Mouse (Mus musculus): ENCODE results near the gene Apela. TPM values are rescaled to one million over a fixed set of nuclear protein-coding genes. Genes with fewer than 3 reads are reported as not detected.

Apela gene
- polyA plus RNA-seq, 1 experiment from 2014 or later = 1.1 TPM

GRCm38 (mm10) chr8:65053968-65054367 lies 16.8 kb upstream of the Apela start:
- Histone ChIP-seq H3K4me1 (replicated peaks; ENCODE audit: control insufficient read depth, insufficient read depth, low read length) (no peaks in the 10 kb centered on the region), H3K4me3 (ENCODE audit: low read depth, low read length) (no peak overlapping the region), H3K27ac (ENCODE audit: low read depth, low read length) (no peak overlapping the region), H3K4me2 (replicated peaks; ENCODE audit: low read depth) (no peak overlapping the region), H3K36me3 (ENCODE audit: control insufficient read depth, insufficient read depth) (no peaks in the 10 kb centered on the region), H3K9me3 (ENCODE audit: control insufficient read depth) (no peaks in the 10 kb centered on the region), H3K27me3 (replicated peaks; ENCODE audit: control insufficient read depth, insufficient read depth, low read length) (no peaks in the 10 kb centered on the region), H3K9ac (ENCODE audit: low read depth, low read length) (no peak overlapping the region)
- ATAC-seq = no peak
- 59% methylated on average over 5 of the region's 5 CpGs for WGBS
- no peak for TF ChIP-seq CTCF (IDR thresholded peaks at IDR 0.05; ENCODE audit: low read depth)

- no peak for TF ChIP-seq CTCF (IDR thresholded peaks at IDR 0.05; ENCODE audit: low read depth)
- Histone ChIP-seq H3K9ac (ENCODE audit: low read depth, low read length) (no peak overlapping the region), H3K36me3 (ENCODE audit: control insufficient read depth, insufficient read depth) (no peaks in the 10 kb centered on the region), H3K4me3 (ENCODE audit: low read depth, low read length) (no peak overlapping the region), H3K4me2 (replicated peaks; ENCODE audit: low read depth) (no peak overlapping the region), H3K27ac (ENCODE audit: low read depth, low read length) (no peak overlapping the region), H3K27me3 (replicated peaks; ENCODE audit: control insufficient read depth, insufficient read depth, low read length) (no peaks in the 10 kb centered on the region), H3K4me1 (replicated peaks; ENCODE audit: control insufficient read depth, insufficient read depth, low read length) (no peaks in the 10 kb centered on the region), H3K9me3 (ENCODE audit: control insufficient read depth) (no peaks in the 10 kb centered on the region)
- 83% methylated on average over 3 of the region's 3 CpGs for WGBS
- ATAC-seq = no peak
These were observed 16.4 kb upstream of the Apela start for GRCm38 (mm10) chr8:65053554-65053953.

- Histone ChIP-seq H3K27ac (ENCODE audit: low read depth, low read length) (no peak overlapping the region), H3K27me3 (replicated peaks; ENCODE audit: control insufficient read depth, insufficient read depth, low read length) (no peaks in the 10 kb centered on the region), H3K4me1 (replicated peaks; ENCODE audit: control insufficient read depth, insufficient read depth, low read length) (no peaks in the 10 kb centered on the region), H3K9me3 (ENCODE audit: control insufficient read depth) (no peaks in the 10 kb centered on the region), H3K9ac (ENCODE audit: low read depth, low read length) (no peak overlapping the region), H3K4me3 (ENCODE audit: low read depth, low read length) (no peak overlapping the region), H3K36me3 (ENCODE audit: control insufficient read depth, insufficient read depth) (no peaks in the 10 kb centered on the region), H3K4me2 (replicated peaks; ENCODE audit: low read depth) (no peak overlapping the region)
- 81% methylated on average over 4 of the region's 4 CpGs for WGBS
- no peak for TF ChIP-seq CTCF (IDR thresholded peaks at IDR 0.05; ENCODE audit: low read depth)
- ATAC-seq = no peak
These were observed 10.7 kb upstream of the Apela start for GRCm38 (mm10) chr8:65047801-65048200.

GRCm38 (mm10) chr8:65047193-65047592 lies 10.1 kb upstream of the Apela start:
- no peaks in the 10 kb centered on the region for H3K36me3 ChIP-seq (ENCODE audit: control insufficient read depth, insufficient read depth)
- no peaks in the 10 kb centered on the region for H3K27me3 ChIP-seq (replicated peaks; ENCODE audit: control insufficient read depth, insufficient read depth, low read length)
- WGBS = 89% methylated on average over 4 of the region's 4 CpGs
- no peak overlapping the region for H3K27ac ChIP-seq (ENCODE audit: low read depth, low read length)
- no peak overlapping the region for H3K4me3 ChIP-seq (ENCODE audit: low read depth, low read length)
- no peak overlapping the region for H3K9ac ChIP-seq (ENCODE audit: low read depth, low read length)
- H3K4me1 ChIP-seq (replicated peaks; ENCODE audit: control insufficient read depth, insufficient read depth, low read length) = no peaks in the 10 kb centered on the region
- no peak for ATAC-seq
- H3K4me2 ChIP-seq (replicated peaks; ENCODE audit: low read depth) = no peak overlapping the region
- TF ChIP-seq CTCF (IDR thresholded peaks at IDR 0.05; ENCODE audit: low read depth) = no peak
- H3K9me3 ChIP-seq (ENCODE audit: control insufficient read depth) = no peaks in the 10 kb centered on the region

GRCm38 (mm10) chr8:65046565-65046964 lies 9.4 kb upstream of the Apela start:
- TF ChIP-seq CTCF (IDR thresholded peaks at IDR 0.05; ENCODE audit: low read depth) = no peak
- Histone ChIP-seq H3K4me3 (ENCODE audit: low read depth, low read length) (no peak overlapping the region), H3K36me3 (ENCODE audit: control insufficient read depth, insufficient read depth) (no peaks in the 10 kb centered on the region), H3K4me2 (replicated peaks; ENCODE audit: low read depth) (no peak overlapping the region), H3K27me3 (replicated peaks; ENCODE audit: control insufficient read depth, insufficient read depth, low read length) (no peaks in the 10 kb centered on the region), H3K4me1 (replicated peaks; ENCODE audit: control insufficient read depth, insufficient read depth, low read length) (no peaks in the 10 kb centered on the region), H3K9ac (ENCODE audit: low read depth, low read length) (no peak overlapping the region), H3K27ac (ENCODE audit: low read depth, low read length) (no peak overlapping the region), H3K9me3 (ENCODE audit: control insufficient read depth) (no peaks in the 10 kb centered on the region)
- ATAC-seq = no peak
- WGBS = 42% methylated on average over 5 of the region's 5 CpGs

- Histone ChIP-seq H3K4me1 (replicated peaks; ENCODE audit: control insufficient read depth, insufficient read depth, low read length) (no peaks in the 10 kb centered on the region), H3K9me3 (ENCODE audit: control insufficient read depth) (no peaks in the 10 kb centered on the region), H3K27ac (ENCODE audit: low read depth, low read length) (no peak overlapping the region), H3K36me3 (ENCODE audit: control insufficient read depth, insufficient read depth) (no peaks in the 10 kb centered on the region), H3K4me3 (ENCODE audit: low read depth, low read length) (no peak overlapping the region), H3K9ac (ENCODE audit: low read depth, low read length) (no peak overlapping the region), H3K4me2 (replicated peaks; ENCODE audit: low read depth) (peak overlapping the region; percentile 6; the same call in 1 of the 2 replicates), H3K27me3 (replicated peaks; ENCODE audit: control insufficient read depth, insufficient read depth, low read length) (no peaks in the 10 kb centered on the region)
- 24% methylated on average over 2 of the region's 2 CpGs for WGBS
- TF ChIP-seq CTCF (IDR thresholded peaks at IDR 0.05; ENCODE audit: low read depth) = no peak
- no peak for ATAC-seq
These were observed 3.0 kb downstream of the Apela start for GRCm38 (mm10) chr8:65034136-65034535.

GRCm38 (mm10) chr8:65033056-65033455 lies 4.1 kb downstream of the Apela start:
- no peak overlapping the region for H3K27ac ChIP-seq (ENCODE audit: low read depth, low read length)
- 76% methylated on average over 13 of the region's 13 CpGs for WGBS

More at GRCm38 (mm10) chr8:65033056-65033455, 4.1 kb downstream of the Apela start:
- H3K4me3 ChIP-seq (ENCODE audit: low read depth, low read length) = no peak overlapping the region
- H3K9me3 ChIP-seq (ENCODE audit: control insufficient read depth) = no peaks in the 10 kb centered on the region
- no peak overlapping the region for H3K9ac ChIP-seq (ENCODE audit: low read depth, low read length)
- no peaks in the 10 kb centered on the region for H3K36me3 ChIP-seq (ENCODE audit: control insufficient read depth, insufficient read depth)
- no peak for ATAC-seq
- H3K4me1 ChIP-seq (replicated peaks; ENCODE audit: control insufficient read depth, insufficient read depth, low read length) = no peaks in the 10 kb centered on the region
- H3K27me3 ChIP-seq (replicated peaks; ENCODE audit: control insufficient read depth, insufficient read depth, low read length) = no peaks in the 10 kb centered on the region
- H3K4me2 ChIP-seq (replicated peaks; ENCODE audit: low read depth) = no peak overlapping the region
- TF ChIP-seq CTCF (IDR thresholded peaks at IDR 0.05; ENCODE audit: low read depth) = no peak

Measured in intestine, postnatal 0 days (tissue).